Mouse (Mus musculus) myocyte (in vitro differentiated cells): ENCODE results near the gene Arvcf.

Source experiments
- MAX ChIP-seq: IDR thresholded peaks from one replicate; pipeline ENCODE4 v1.6.1; 2011; ENCODE audit warnings: low read depth, mild to moderate bottlenecking, control low read depth
- MYOD1 ChIP-seq, 3 experiments: IDR thresholded peaks; one replicate each; pipeline ENCODE4 v1.6.1; 2011; ENCODE audit warnings: control low read depth in 2 of 3, low read depth in 2 of 3, mild to moderate bottlenecking in 2 of 3, moderate library complexity in 1 of 3; ENCODE audit not compliant: insufficient read length in 2 of 3, control insufficient read depth in 1 of 3
- POLR2A ChIP-seq: IDR thresholded peaks from one replicate; pipeline ENCODE4 v1.6.1; 2011; ENCODE audit warnings: low read depth, mild to moderate bottlenecking, control low read depth, moderate library complexity; ENCODE audit not compliant: insufficient read length
- USF1 ChIP-seq: IDR thresholded peaks from one replicate; pipeline ENCODE4 v1.6.1; 2011; ENCODE audit warnings: low read depth, mild to moderate bottlenecking, control low read depth, moderate library complexity

DNA sequence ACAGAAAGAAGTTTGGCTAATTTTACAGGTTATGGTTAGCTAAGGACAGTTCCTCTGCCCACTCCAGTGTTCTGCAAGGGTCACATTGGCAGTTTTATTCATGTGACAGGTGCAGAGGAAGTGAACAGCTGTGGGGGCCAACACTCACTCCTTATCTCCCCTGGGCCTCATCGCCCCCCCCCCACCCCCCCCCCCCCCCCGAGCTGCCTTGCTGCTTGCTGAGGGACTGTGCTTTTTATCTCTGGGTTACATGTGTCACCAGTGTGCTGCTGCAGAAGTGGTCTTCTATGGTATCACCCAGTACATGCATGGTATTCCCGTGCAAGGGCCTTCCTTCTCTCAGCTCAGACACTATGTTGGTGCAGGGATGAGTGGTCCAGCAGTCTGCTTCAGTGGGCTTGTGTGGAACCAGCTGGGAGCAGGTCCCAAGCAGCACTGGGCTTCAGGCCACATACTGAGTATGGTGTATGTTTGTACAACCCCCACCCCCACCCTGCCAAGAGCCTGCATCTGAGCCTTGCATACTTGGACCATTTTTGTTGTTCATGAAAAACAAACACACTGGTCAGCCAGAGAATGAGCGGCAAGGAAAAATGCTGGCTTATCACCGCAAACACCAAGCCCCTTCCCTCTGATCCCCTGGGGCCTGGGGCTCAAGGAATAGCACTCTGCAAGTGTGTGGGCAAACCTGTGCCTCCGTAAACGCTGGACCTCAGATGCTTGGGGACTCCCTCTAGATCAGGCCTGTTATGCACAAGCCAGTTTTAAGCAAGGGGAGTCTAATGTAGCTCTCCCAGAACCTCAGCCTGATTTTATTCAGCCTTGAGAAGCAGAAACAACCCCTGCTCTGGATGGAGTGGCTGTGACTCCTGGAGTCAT lies 40.0 kb downstream of the Arvcf start:
- no peak for TF ChIP-seq POLR2A
- peak in 2 of 3 experiments; percentile 66 to 73 for TF ChIP-seq MYOD1 (IDR thresholded peaks at IDR 0.05; ENCODE audit: control insufficient read depth in 1 of 3, insufficient read length in 2 of 3, low read depth in 2 of 3)
- TF ChIP-seq MAX = no peak
- TF ChIP-seq USF1 = no peak
